Mouse (Mus musculus) MEL (cell line): ENCODE measurements around the gene Coq10a. TPM values are rescaled to one million over a fixed set of nuclear protein-coding genes. Genes with fewer than 3 reads are reported as not detected.
A peak's percentile ranks its signal among the peaks of the same experiment; 100 is the strongest.

Experiments used
- DNase-seq: peaks from one replicate; pipeline ENCODE4 v3.0.0; 2011; ENCODE audit warnings: low read depth, low spot score
- H3K27ac ChIP-seq: 2 replicates; pipeline ENCODE4 v1.5.1; 2012; ENCODE audit warnings: low read depth, mild to moderate bottlenecking, control low read depth, low read length, moderate library complexity; ENCODE audit not compliant: control insufficient read depth
- H3K27me3 ChIP-seq, 2 experiments: fragments of 150-350 bp in 1 of 2; sonication (generic) in 1 of 2; 2 replicates each; pipeline ENCODE4 v1.6.1; 2012; ENCODE audit warnings: low read length in 2 of 2, mild to moderate bottlenecking in 2 of 2, improper control_type of control experiment in 1 of 2, moderate library complexity in 1 of 2; ENCODE audit not compliant: insufficient read depth in 2 of 2, control insufficient read depth in 1 of 2
- H3K36me3 ChIP-seq, 2 experiments: 2 replicates each; pipeline ENCODE4 v1.6.1; 2012 to 2014; ENCODE audit warnings: low read length in 2 of 2, improper control_type of control experiment in 1 of 2, inconsistent platforms in 1 of 2, mild to moderate bottlenecking in 1 of 2; ENCODE audit not compliant: insufficient read depth in 2 of 2, control insufficient read depth in 1 of 2
- H3K4me1 ChIP-seq, 2 experiments: fragments of 150-350 bp in 1 of 2; sonication (generic) in 1 of 2; 2 replicates each; pipeline ENCODE4 v1.6.1; 2012; ENCODE audit warnings: low read length in 2 of 2, improper control_type of control experiment in 1 of 2, mild to moderate bottlenecking in 1 of 2; ENCODE audit not compliant: insufficient read depth in 2 of 2, control insufficient read depth in 1 of 2
- H3K4me3 ChIP-seq, 2 experiments: fragments of 150-350 bp in 1 of 2; sonication (generic) in 1 of 2; 2 replicates each; pipeline ENCODE4 v1.5.1; 2012; ENCODE audit warnings: low read depth in 2 of 2, low read length in 2 of 2, mild to moderate bottlenecking in 2 of 2, moderate library complexity in 2 of 2, control low read depth in 1 of 2, improper control_type of control experiment in 1 of 2; ENCODE audit not compliant: control insufficient read depth in 1 of 2, insufficient read depth in 1 of 2
- H3K79me2 ChIP-seq: 2 replicates; pipeline ENCODE4 v1.6.1; 2012; ENCODE audit warnings: mild to moderate bottlenecking, low read length, moderate library complexity; ENCODE audit not compliant: control insufficient read depth, poor library complexity, insufficient read depth
- H3K9ac ChIP-seq: 2 replicates; pipeline ENCODE4 v1.6.1; 2012; ENCODE audit warnings: low read depth, mild to moderate bottlenecking, control low read depth, low read length, moderate library complexity; ENCODE audit not compliant: control insufficient read depth, poor library complexity, severe bottlenecking
- H3K9me3 ChIP-seq: fragments of 150-350 bp; sonication (generic); replicated peaks from 2 replicates; pipeline ENCODE4 v1.6.1; 2012; ENCODE audit warnings: mild to moderate bottlenecking, low read length, improper control_type of control experiment, moderate library complexity; ENCODE audit not compliant: insufficient read depth
- BHLHE40 ChIP-seq: IDR thresholded peaks from 2 replicates; pipeline ENCODE4 v1.6.1; 2012; ENCODE audit warnings: low read depth, mild to moderate bottlenecking, inconsistent platforms, low read length, improper control_type of control experiment, borderline replicate concordance
- CHD2 ChIP-seq: IDR thresholded peaks from 2 replicates; pipeline ENCODE4 v1.6.1; 2011; ENCODE audit warnings: low read length, improper control_type of control experiment
- CTCF ChIP-seq, 3 experiments: IDR thresholded peaks in 2 of 3; conservative IDR thresholded peaks in 1 of 3; 2 replicates each; pipeline ENCODE4 v1.5.1; 2011 to 2012; ENCODE audit warnings: low read length in 3 of 3, low read depth in 2 of 3, mild to moderate bottlenecking in 2 of 3, improper control_type of control experiment in 1 of 3, inconsistent platforms in 1 of 3, mixed read lengths in 1 of 3, moderate library complexity in 1 of 3; ENCODE audit not compliant: control insufficient read depth in 1 of 3, insufficient read depth in 1 of 3, poor library complexity in 1 of 3, severe bottlenecking in 1 of 3
- E2F4 ChIP-seq: IDR thresholded peaks from 2 replicates; pipeline ENCODE4 v1.6.1; 2011; ENCODE audit warnings: low read depth, low read length, improper control_type of control experiment, borderline replicate concordance
- ELF1 ChIP-seq: IDR thresholded peaks from 2 replicates; pipeline ENCODE4 v1.6.1; 2014; ENCODE audit warnings: low read depth, mild to moderate bottlenecking, inconsistent platforms, low read length, improper control_type of control experiment, moderate library complexity
- ETS1 ChIP-seq: IDR thresholded peaks from 2 replicates; pipeline ENCODE4 v1.6.1; 2012; ENCODE audit warnings: low read depth, mild to moderate bottlenecking, inconsistent platforms, low read length, improper control_type of control experiment, moderate library complexity
- GATA1 ChIP-seq: IDR thresholded peaks from 2 replicates; pipeline ENCODE4 v1.6.1; 2011; ENCODE audit warnings: low read depth, low read length, improper control_type of control experiment
- HCFC1 ChIP-seq: IDR thresholded peaks from 2 replicates; pipeline ENCODE4 v1.6.1; 2012; ENCODE audit warnings: low read depth, mild to moderate bottlenecking, inconsistent platforms, low read length, improper control_type of control experiment, moderate library complexity
- JUND ChIP-seq: IDR thresholded peaks from 2 replicates; pipeline ENCODE4 v1.6.1; 2011; ENCODE audit warnings: low read depth, mild to moderate bottlenecking, improper control_type of control experiment, low read length
- KAT2A ChIP-seq: conservative IDR thresholded peaks from 2 replicates; pipeline ENCODE4 v1.6.1; 2012; ENCODE audit warnings: low read depth, low read length, improper control_type of control experiment, inconsistent platforms
- MAX ChIP-seq: IDR thresholded peaks from 2 replicates; pipeline ENCODE4 v1.6.1; 2011; ENCODE audit warnings: low read length, improper control_type of control experiment
- MAZ ChIP-seq: IDR thresholded peaks from 2 replicates; pipeline ENCODE4 v1.6.1; 2012; ENCODE audit warnings: low read depth, mild to moderate bottlenecking, inconsistent platforms, low read length, improper control_type of control experiment
- MXI1 ChIP-seq: IDR thresholded peaks from 2 replicates; pipeline ENCODE4 v1.6.1; 2011; ENCODE audit warnings: mild to moderate bottlenecking, low read depth, low read length, improper control_type of control experiment
- MYC ChIP-seq: IDR thresholded peaks from 2 replicates; pipeline ENCODE4 v1.6.1; 2011; ENCODE audit warnings: low read depth, mild to moderate bottlenecking, low read length, improper control_type of control experiment, moderate library complexity
- NELFE ChIP-seq: IDR thresholded peaks from 2 replicates; pipeline ENCODE4 v1.6.1; 2011; ENCODE audit warnings: low read depth, low read length, improper control_type of control experiment
- RAD21 ChIP-seq: IDR thresholded peaks from 2 replicates; pipeline ENCODE4 v1.6.1; 2011; ENCODE audit warnings: mild to moderate bottlenecking, low read depth, low read length, improper control_type of control experiment
- SIN3A ChIP-seq: IDR thresholded peaks from 2 replicates; pipeline ENCODE4 v1.6.1; 2012; ENCODE audit warnings: low read length, improper control_type of control experiment, inconsistent platforms
- SMC3 ChIP-seq: IDR thresholded peaks from 2 replicates; pipeline ENCODE4 v1.6.1; 2011; ENCODE audit warnings: low read depth, low read length, improper control_type of control experiment
- TAL1 ChIP-seq: IDR thresholded peaks from 2 replicates; pipeline ENCODE4 v1.6.1; 2012; ENCODE audit warnings: mild to moderate bottlenecking, inconsistent platforms, low read length, moderate library complexity, mixed read lengths
- TCF12 ChIP-seq: IDR thresholded peaks from 2 replicates; pipeline ENCODE4 v1.6.1; 2014; ENCODE audit warnings: low read depth, mild to moderate bottlenecking, inconsistent platforms, low read length, improper control_type of control experiment, moderate library complexity
- UBTF ChIP-seq: IDR thresholded peaks from 2 replicates; pipeline ENCODE4 v1.6.1; 2012; ENCODE audit warnings: low read depth, mild to moderate bottlenecking, inconsistent platforms, low read length, improper control_type of control experiment, moderate library complexity, borderline replicate concordance; ENCODE audit not compliant: insufficient read depth
- USF2 ChIP-seq, 2 experiments: IDR thresholded peaks; 2 replicates each; pipeline ENCODE4 v1.6.1; 2011 to 2012; ENCODE audit warnings: improper control_type of control experiment in 2 of 2, low read length in 2 of 2, borderline replicate concordance in 1 of 2, inconsistent platforms in 1 of 2, low read depth in 1 of 2, mild to moderate bottlenecking in 1 of 2; ENCODE audit not compliant: insufficient read depth in 1 of 2
- ZC3H11A ChIP-seq: IDR thresholded peaks from 2 replicates; pipeline ENCODE4 v1.6.1; 2012; ENCODE audit warnings: low read depth, mild to moderate bottlenecking, inconsistent platforms, low read length, improper control_type of control experiment
- ZNF384 ChIP-seq: IDR thresholded peaks from 2 replicates; pipeline ENCODE4 v1.6.1; 2012; ENCODE audit warnings: low read depth, mild to moderate bottlenecking, inconsistent platforms, low read length, improper control_type of control experiment
- polyA plus RNA-seq, 2 experiments: library from polyadenylated mRNA; stranded (reverse) in 1 of 2; unstranded in 1 of 2; fragments of >175 nt in 1 of 2; fragments of >200 nt in 1 of 2; gene quantifications; 2 replicates each; pipeline versions ENCODE4 v1.2.1 to v1.2.4; 2012; ENCODE audit warnings: low replicate concordance in 2 of 2, low read depth in 1 of 2; ENCODE audit not compliant: insufficient read length in 2 of 2, insufficient read depth in 1 of 2, missing spikeins in 1 of 2
- total RNA-seq: library from RNA; depleted of rRNA; stranded (reverse); fragments of 300-350 nt; gene quantifications from 2 replicates; pipeline ENCODE4 v1.2.3, GENCODE M21; 2012

Coq10a gene
- total and polyA plus RNA-seq, 3 experiments = 7.7 to 14.1 TPM; not detected in 1

DNA sequence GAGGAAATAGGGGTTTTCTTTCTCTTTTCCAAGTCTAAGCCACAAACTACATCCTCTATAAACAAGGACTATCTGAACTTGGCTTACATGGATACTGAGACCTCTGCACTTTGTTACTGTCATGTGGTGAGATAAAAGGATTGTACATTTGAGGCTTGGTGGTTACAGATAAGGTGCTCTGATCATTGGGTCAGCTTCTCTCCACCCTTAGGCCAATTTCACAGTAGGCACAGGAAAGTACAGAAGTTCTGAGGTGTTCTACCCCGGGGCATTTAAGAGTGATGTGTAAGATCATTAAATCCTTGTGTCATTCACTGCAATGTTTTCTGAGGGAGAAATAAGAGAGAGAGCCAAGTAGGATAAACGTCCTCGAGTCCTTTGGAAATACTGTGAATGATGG is 32.2 kb downstream of the Coq10a start (continued):
- no peak for TF ChIP-seq MAZ
- peak; percentile 22; the same call in 1 of the 2 replicates for TF ChIP-seq BHLHE40
- TF ChIP-seq UBTF = no peak
- peak; percentile 69 for TF ChIP-seq TAL1
- no peak for TF ChIP-seq ELF1

GRCm38 (mm10) chr10:128336195-128336594 is 32.6 kb downstream of the Coq10a start:
- Histone ChIP-seq H3K4me1 (peaks cover 16 to 45% of the 10 kb centered on the region in 2 experiments), H3K27ac (peak overlapping the region; percentile 98), H3K27me3 (no peaks in the 10 kb centered on the region), H3K9me3 (no peaks in the 10 kb centered on the region), H3K4me3 (peak overlapping the region in 1 of 2 experiments; percentile 58; a peak in 1 of 4 replicates), H3K79me2 (peaks cover 34% of the 10 kb centered on the region), H3K36me3 (peaks cover 4 to 55% of the 10 kb centered on the region in 2 experiments; a peak in 3 of 4 replicates), H3K9ac (peak overlapping the region; percentile 54)
- DNase-seq = no peak
- TF ChIP-seq ETS1 (no peak), KAT2A (0 out of 2 replicates have a peak, but pooled peaks have one; percentile 14)

- Histone ChIP-seq H3K4me1 (peaks cover 10 to 43% of the 10 kb centered on the region in 2 experiments), H3K27ac (peak overlapping the region; percentile 98; the same call in 1 of the 2 replicates), H3K9ac (peak overlapping the region; percentile 44; the same call in 1 of the 2 replicates), H3K4me3 (peak overlapping the region in 1 of 2 experiments; percentile 7; a peak in 1 of 4 replicates), H3K36me3 (peaks cover 0 to 49% of the 10 kb centered on the region in 2 experiments; a peak in 2 of 4 replicates), H3K27me3 (no peaks in the 10 kb centered on the region), H3K79me2 (peaks cover 29% of the 10 kb centered on the region), H3K9me3 (no peaks in the 10 kb centered on the region)
- DNase-seq = peak; percentile 91
- TF ChIP-seq SIN3A = peak; percentile 82; the same call in 1 of the 2 replicates
- peak; percentile 50; the same call in 1 of the 2 replicates for TF ChIP-seq ZNF384
- TF ChIP-seq MYC = 0 out of 2 replicates have a peak, but pooled peaks have one; percentile 18
- peak; percentile 76 to 88 (median 85) for TF ChIP-seq CTCF (IDR thresholded peaks at IDR 0.05 in 2 of 3, conservative IDR thresholded peaks at IDR 0.05 in 1 of 3; ENCODE audit: control insufficient read depth in 1 of 3, insufficient read depth in 1 of 3, low read depth in 2 of 3, low read length in 3 of 3, poor library complexity in 1 of 3, severe bottlenecking in 1 of 3)
- peak; percentile 50 for TF ChIP-seq ZC3H11A
- peak; percentile 47 for TF ChIP-seq GATA1
- TF ChIP-seq RAD21 = peak; percentile 75
- peak; percentile 70 for TF ChIP-seq HCFC1
- no peak for TF ChIP-seq USF2 (IDR thresholded peaks at IDR 0.05; ENCODE audit: borderline replicate concordance in 1 of 2, insufficient read depth in 1 of 2, low read depth in 1 of 2, low read length in 2 of 2)
- no peak for TF ChIP-seq E2F4
- no peak for TF ChIP-seq MAX
- TF ChIP-seq MAZ = no peak
- 0 out of 2 replicates have a peak, but pooled peaks have one; percentile 40 for TF ChIP-seq MXI1
- peak; percentile 90 for TF ChIP-seq JUND
- no peak for TF ChIP-seq NELFE
- no peak for TF ChIP-seq CHD2
- peak; percentile 39; the same call in 1 of the 2 replicates for TF ChIP-seq ETS1
- TF ChIP-seq SMC3 = peak; percentile 85
- no peak for TF ChIP-seq TCF12
These were observed 33.2 kb downstream of the Coq10a start for GRCm38 (mm10) chr10:128335582-128335981.
